Mouse (Mus musculus) kidney, adult 2 months (tissue): ENCODE results near the gene Hes3.

Experiments
- CTCF ChIP-seq: fragments of 200-500 bp; conservative IDR thresholded peaks from 2 replicates; pipeline ENCODE4 v1.5.1; 2011; ENCODE audit warnings: low read depth, mild to moderate bottlenecking, control low read depth, low read length, moderate library complexity, mixed read lengths; ENCODE audit not compliant: insufficient read depth, insufficient read length
- POLR2A ChIP-seq: fragments of 200-500 bp; IDR thresholded peaks from one replicate; pipeline ENCODE4 v1.6.1; 2011; ENCODE audit warnings: low read depth, low read length, control low read depth

DNA sequence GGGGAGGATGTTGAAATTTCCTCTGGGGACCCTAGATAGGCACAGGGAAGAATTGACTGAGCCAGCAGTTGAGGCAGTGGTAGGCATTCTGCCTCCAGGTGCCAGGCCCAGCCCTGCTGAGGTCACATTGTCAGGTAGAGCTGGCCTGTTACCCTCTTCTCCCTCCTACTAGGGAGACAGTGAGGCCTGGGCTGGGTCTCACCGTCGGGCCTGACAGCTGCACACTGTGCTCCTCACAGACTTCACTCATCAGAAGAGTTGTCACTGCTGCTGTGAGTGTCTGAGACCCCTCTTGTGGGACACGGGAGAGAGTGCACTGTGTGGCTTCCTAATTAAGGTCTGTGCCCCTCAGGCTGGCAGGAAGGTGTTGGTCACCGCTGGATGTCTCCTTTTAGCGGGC lies 25.7 kb downstream of the Hes3 start:
- TF ChIP-seq CTCF (no peak), POLR2A (no peak)
